Mouse (Mus musculus) thymus, adult 2 months (tissue): Measurements from ENCODE around the gene Tet2. TPM values are rescaled to one million over a fixed set of nuclear protein-coding genes. Genes with fewer than 3 reads are reported as not detected.

Experiments used
- DNase-seq: peaks from one replicate; pipeline ENCODE4 v3.0.0; 2021
- H3K27ac ChIP-seq: fragments of 200-500 bp; 2 replicates; pipeline ENCODE4 v1.5.1; 2012; ENCODE audit warnings: low read length, control low read depth; ENCODE audit not compliant: control insufficient read depth, insufficient read depth
- H3K27me3 ChIP-seq: fragments of 200-500 bp; 2 replicates; pipeline ENCODE4 v1.6.1; 2012; ENCODE audit warnings: mild to moderate bottlenecking, low read length, moderate library complexity, mixed read lengths; ENCODE audit not compliant: control insufficient read depth, insufficient read depth
- H3K36me3 ChIP-seq: fragments of 200-500 bp; 2 replicates; pipeline ENCODE4 v1.6.1; 2012; ENCODE audit warnings: mild to moderate bottlenecking, low read length, moderate library complexity; ENCODE audit not compliant: control insufficient read depth, insufficient read depth
- H3K4me1 ChIP-seq: fragments of 200-500 bp; replicated peaks from 2 replicates; pipeline ENCODE4 v1.6.1; 2012; ENCODE audit warnings: low read length; ENCODE audit not compliant: control insufficient read depth, insufficient read depth
- H3K4me3 ChIP-seq: fragments of 200-500 bp; 2 replicates; pipeline ENCODE4 v1.5.1; 2012; ENCODE audit warnings: mild to moderate bottlenecking, low read length, control low read depth, moderate library complexity; ENCODE audit not compliant: control insufficient read depth, insufficient read depth
- CTCF ChIP-seq: fragments of 200-500 bp; IDR thresholded peaks from 2 replicates; pipeline ENCODE4 v1.5.1; 2012; ENCODE audit warnings: mild to moderate bottlenecking, control low read depth, low read length, moderate library complexity, borderline replicate concordance; ENCODE audit not compliant: control insufficient read depth, poor library complexity, insufficient read depth; ENCODE audit errors: extremely low read depth
- POLR2A ChIP-seq: fragments of 200-500 bp; IDR thresholded peaks from 2 replicates; pipeline ENCODE4 v1.6.1; 2012; ENCODE audit warnings: mild to moderate bottlenecking, low read length, control low read depth, moderate library complexity; ENCODE audit not compliant: control insufficient read depth, poor library complexity, insufficient read depth; ENCODE audit errors: extremely low read depth
- whole genome bisulfite sequencing: fragments of 180-500 bp; shearing (Covaris S2); methylation state at CpG from one replicate; pipeline ENCODE4 v1.1.7; 2018; 5-methylcytosine and 5-hydroxymethylcytosine counted together
- polyA plus RNA-seq: library from polyadenylated mRNA; depleted of rRNA; stranded (reverse); fragments of >200 nt; gene quantifications from 2 replicates; pipeline ENCODE4 v1.2.3, GENCODE M21; 2012

The Tet2 gene
- polyA plus RNA-seq, 1 experiment: 13.0 TPM

- Histone ChIP-seq H3K4me3 (no peak overlapping the region), H3K27ac (no peak overlapping the region), H3K36me3 (no peaks in the 10 kb centered on the region), H3K4me1 (no peaks in the 10 kb centered on the region), H3K27me3 (no peaks in the 10 kb centered on the region)
- WGBS: 95% methylated on average over 6 of the region's 6 CpGs
- no peak for TF ChIP-seq CTCF
- TF ChIP-seq POLR2A: no peak
- no peak for DNase-seq
Measured at GRCm38 (mm10) chr3:133559413-133560114, 14.6 kb upstream of the Tet2 start.

DNA sequence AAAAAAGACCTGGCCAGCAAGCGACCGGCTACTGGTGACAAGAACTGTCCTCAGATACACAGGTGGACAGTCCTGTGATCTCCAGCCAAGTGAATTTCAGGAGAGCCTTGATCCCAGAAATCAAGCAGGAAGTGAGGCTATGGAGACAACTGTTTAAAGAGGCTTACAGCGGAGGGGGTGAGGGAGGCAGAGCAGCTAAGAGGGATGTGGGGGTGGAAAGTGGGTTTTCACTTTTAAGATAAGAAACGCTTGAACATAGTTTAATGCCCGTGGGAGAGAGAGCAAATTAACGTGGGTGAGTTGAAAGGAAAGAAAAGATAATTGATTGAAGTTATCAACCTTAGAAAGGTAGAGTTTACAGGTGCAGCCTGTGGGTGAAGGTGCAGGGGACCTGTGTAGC, 12.7 kb upstream of the Tet2 start:
- Histone ChIP-seq H3K27ac (no peak overlapping the region), H3K4me1 (no peaks in the 10 kb centered on the region), H3K36me3 (no peaks in the 10 kb centered on the region), H3K4me3 (no peak overlapping the region), H3K27me3 (no peaks in the 10 kb centered on the region)
- TF ChIP-seq POLR2A (no peak), CTCF (no peak)
- 58% methylated on average over 6 of the region's 6 CpGs for WGBS
- DNase-seq: no peak

DNA sequence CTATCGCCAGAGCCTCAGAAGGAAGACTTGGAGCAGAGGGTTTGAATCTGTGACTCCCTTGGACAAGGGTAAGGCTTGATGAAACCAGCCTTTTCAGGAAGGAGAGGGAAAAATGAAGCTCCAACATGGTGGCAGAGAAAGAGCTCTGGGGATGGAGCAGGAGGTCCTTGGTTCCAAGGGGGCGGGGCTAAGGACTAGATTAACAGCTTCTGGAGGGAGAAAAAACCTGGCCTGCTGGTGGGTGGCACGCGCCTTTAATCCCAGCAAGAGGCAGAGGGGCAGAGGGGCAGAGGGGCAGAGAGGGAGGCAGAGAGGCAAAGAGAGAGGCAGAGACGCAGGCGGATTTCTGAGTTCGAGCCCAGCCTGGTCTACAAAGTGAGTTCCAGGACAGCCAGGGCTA, 12.2 kb upstream of the Tet2 start:
- WGBS: 92% methylated on average over 7 of the region's 7 CpGs
- Histone ChIP-seq H3K27me3 (no peaks in the 10 kb centered on the region), H3K4me3 (no peak overlapping the region), H3K36me3 (no peaks in the 10 kb centered on the region), H3K27ac (no peak overlapping the region), H3K4me1 (no peaks in the 10 kb centered on the region)
- no peak for TF ChIP-seq POLR2A
- no peak for TF ChIP-seq CTCF
- DNase-seq: no peak

- no peak for DNase-seq
- Histone ChIP-seq H3K27ac (no peak overlapping the region), H3K36me3 (no peaks in the 10 kb centered on the region), H3K4me3 (no peak overlapping the region), H3K4me1 (no peaks in the 10 kb centered on the region), H3K27me3 (no peaks in the 10 kb centered on the region)
- no peak for TF ChIP-seq CTCF
- no peak for TF ChIP-seq POLR2A
- 90% methylated on average over 7 of the region's 7 CpGs for WGBS
Measured at GRCm38 (mm10) chr3:133555378-133555777, 10.4 kb upstream of the Tet2 start.

- H3K4me1 ChIP-seq: no peaks in the 10 kb centered on the region
- no peaks in the 10 kb centered on the region for H3K27me3 ChIP-seq
- H3K4me3 ChIP-seq: no peak overlapping the region
- no peak overlapping the region for H3K27ac ChIP-seq
- H3K36me3 ChIP-seq: no peaks in the 10 kb centered on the region
- TF ChIP-seq POLR2A (no peak), CTCF (no peak)
- WGBS: 96% methylated on average over 6 of the region's 6 CpGs
- no peak for DNase-seq
Measured at GRCm38 (mm10) chr3:133554552-133555067, 9.7 kb upstream of the Tet2 start.

- Histone ChIP-seq H3K4me1 (no peaks in the 10 kb centered on the region), H3K36me3 (no peaks in the 10 kb centered on the region), H3K27ac (no peak overlapping the region), H3K27me3 (no peaks in the 10 kb centered on the region), H3K4me3 (no peak overlapping the region)
- TF ChIP-seq CTCF (no peak), POLR2A (no peak)
- 97% methylated on average over 4 of the region's 4 CpGs for WGBS
- no peak for DNase-seq
Measured at GRCm38 (mm10) chr3:133554092-133554491, 9.2 kb upstream of the Tet2 start.

- no peaks in the 10 kb centered on the region for H3K36me3 ChIP-seq
- no peaks in the 10 kb centered on the region for H3K4me1 ChIP-seq
- 89% methylated on average over 8 of the region's 8 CpGs for WGBS
- H3K27ac ChIP-seq: no peak overlapping the region
- no peaks in the 10 kb centered on the region for H3K27me3 ChIP-seq
- no peak for TF ChIP-seq POLR2A
- no peak for TF ChIP-seq CTCF
- no peak overlapping the region for H3K4me3 ChIP-seq
- DNase-seq: no peak
Measured at GRCm38 (mm10) chr3:133551941-133552340, 7.0 kb upstream of the Tet2 start.
